Mouse (Mus musculus) central nervous system, embryonic 11.5 days (tissue): ENCODE measurements around the gene Fbxl17. TPM values are rescaled to one million over a fixed set of nuclear protein-coding genes. Genes with fewer than 3 reads are reported as not detected.

ENCODE experiments used
- polyA plus RNA-seq: library from polyadenylated mRNA; depleted of rRNA; stranded (reverse); fragments of >200 nt; gene quantifications from 2 replicates; pipeline ENCODE4 v1.2.3, GENCODE M21; 2012; rRNA removed

Fbxl17 gene
- polyA plus RNA-seq = 12.4 and 15.2 TPM in 2 replicates

DNA sequence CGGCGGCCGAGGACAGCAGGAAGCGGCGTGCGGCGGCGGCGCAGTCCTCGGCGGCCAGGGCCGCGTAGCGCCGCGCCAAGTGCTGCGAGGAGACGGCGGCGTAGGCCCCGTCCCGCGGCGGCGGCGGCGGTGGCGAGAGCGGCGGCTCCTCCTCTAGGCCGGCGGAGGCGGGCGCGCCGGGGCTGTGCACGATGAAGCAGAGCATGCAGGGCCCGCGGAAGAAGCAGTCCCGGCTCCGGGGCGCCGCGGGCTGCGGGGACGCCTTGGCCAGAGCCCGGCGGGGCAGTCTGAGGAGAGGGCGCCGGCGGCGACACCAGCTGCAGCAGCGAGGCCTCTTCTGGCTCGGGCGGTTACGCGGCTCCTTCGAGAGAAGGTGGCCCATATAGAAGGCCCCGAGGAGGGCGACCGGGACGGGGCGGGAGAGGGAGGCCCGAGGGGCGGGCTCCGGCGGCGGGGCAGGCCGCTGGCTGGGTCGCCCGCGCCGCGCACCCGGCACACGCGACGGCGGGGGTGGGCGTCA, at the start of gene Fbxl17:
Fbxl17 (minus strand) TSS at position 382 of the 520 bp plus-strand sequence.

